Mouse (Mus musculus) ES-Bruce4 (cell line): ENCODE results near the gene Mmd.

Experiments used
- CTCF ChIP-seq: IDR thresholded peaks from one replicate; pipeline ENCODE4 v1.8.1; 2011; ENCODE audit warnings: low read depth, low read length
- EP300 ChIP-seq: IDR thresholded peaks from 2 replicates; pipeline ENCODE4 v1.6.1; 2011; ENCODE audit warnings: low read depth, low read length; ENCODE audit not compliant: insufficient read depth
- POLR2A ChIP-seq: IDR thresholded peaks from one replicate; pipeline ENCODE4 v1.8.1; 2011; ENCODE audit warnings: low read length; ENCODE audit not compliant: insufficient read depth

DNA sequence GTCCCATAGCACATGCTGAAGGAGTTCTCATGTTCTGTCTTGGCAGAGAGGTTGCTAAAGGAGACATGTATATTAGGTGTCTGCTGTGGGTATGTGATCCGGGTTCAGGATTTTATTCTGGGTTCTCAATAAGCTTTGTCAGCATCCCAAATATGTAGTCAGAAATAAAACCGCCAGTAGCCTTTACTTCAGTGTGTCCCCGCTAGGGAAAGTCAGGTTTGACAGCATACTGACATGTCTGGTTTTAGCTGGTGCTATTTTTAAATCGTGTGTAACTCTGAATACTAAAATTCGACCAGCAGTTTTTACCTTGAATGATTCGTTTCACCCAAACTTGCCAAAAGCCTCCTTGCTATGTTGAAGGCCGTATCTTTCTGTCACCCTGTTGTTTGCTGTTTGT, 16.3 kb downstream of the Mmd start:
- no peak for TF ChIP-seq CTCF
- no peak for TF ChIP-seq POLR2A
- no peak for TF ChIP-seq EP300
